Mouse (Mus musculus) kidney, embryonic 14.5 days (tissue): ENCODE results near the gene Slc39a11. TPM values are rescaled to one million over a fixed set of nuclear protein-coding genes. Genes with fewer than 3 reads are reported as not detected.

Experiments
- ATAC-seq: fragments of 200-750 bp; cut with Nextera tagmentation; 2 replicates; pipeline ENCODE4 v1.8.0; 2017; ENCODE audit warnings: moderate number of reproducible peaks, mild to moderate bottlenecking, moderate TSS enrichment, moderate library complexity; ENCODE audit not compliant: low FRiP score, low TSS enrichment
- H3K27ac ChIP-seq: fragments of 300-500 bp; sonication (generic); 2 replicates; pipeline ENCODE4 v1.5.1; 2014; ENCODE audit warnings: low read depth, mild to moderate bottlenecking, low read length, moderate library complexity, mixed read lengths
- H3K27me3 ChIP-seq: fragments of 300-500 bp; sonication (generic); 2 replicates; pipeline ENCODE4 v1.6.1; 2014; ENCODE audit warnings: mild to moderate bottlenecking, low read length; ENCODE audit not compliant: control insufficient read depth, insufficient read depth
- H3K36me3 ChIP-seq: fragments of 300-500 bp; sonication (generic); 2 replicates; pipeline ENCODE4 v1.6.1; 2014; ENCODE audit warnings: low read length, mixed read lengths; ENCODE audit not compliant: control insufficient read depth, insufficient read depth
- H3K4me1 ChIP-seq: fragments of 300-500 bp; sonication (generic); 2 replicates; pipeline ENCODE4 v1.6.1; 2014; ENCODE audit warnings: low read length, mixed read lengths; ENCODE audit not compliant: control insufficient read depth, insufficient read depth
- H3K4me2 ChIP-seq: fragments of 300-500 bp; sonication (generic); replicated peaks from 2 replicates; pipeline ENCODE4 v1.6.1; 2014; ENCODE audit warnings: low read depth, mild to moderate bottlenecking, low read length
- H3K4me3 ChIP-seq: fragments of 300-500 bp; sonication (generic); 2 replicates; pipeline ENCODE4 v1.5.1; 2014; ENCODE audit warnings: mild to moderate bottlenecking, low read length
- H3K9ac ChIP-seq: fragments of 300-500 bp; sonication (generic); 2 replicates; pipeline ENCODE4 v1.6.1; 2014; ENCODE audit warnings: low read depth, mild to moderate bottlenecking, low read length, moderate library complexity
- H3K9me3 ChIP-seq: fragments of 300-500 bp; sonication (generic); 2 replicates; pipeline ENCODE4 v1.6.1; 2016; ENCODE audit warnings: low read length; ENCODE audit not compliant: control insufficient read depth
- WGBS: fragments of 180-500 bp; shearing (Covaris S2); extraction: QIAGEN DNeasy Blood & Tissue Kit; methylation state at CpG from one replicate; pipeline ENCODE4 v1.1.7; 2014; 5-methylcytosine and 5-hydroxymethylcytosine counted together
- polyA plus RNA-seq: library from polyadenylated mRNA; unstranded; fragments of >200 nt; fragmentation: Nextera tagmentation; extraction: Ambion mirVana; gene quantifications from 2 replicates; pipeline ENCODE4 v1.2.1, GENCODE M21; 2014

The Slc39a11 gene
- polyA plus RNA-seq, 1 experiment from 2014 or later = 16.4 TPM

- H3K4me1 ChIP-seq = no peaks in the 10 kb centered on the region
- no peak overlapping the region for H3K4me2 ChIP-seq
- no peak overlapping the region for H3K27ac ChIP-seq
- 82% methylated on average over 14 of the region's 14 CpGs for WGBS
- H3K9me3 ChIP-seq = no peaks in the 10 kb centered on the region
- H3K4me3 ChIP-seq = no peak overlapping the region
- H3K27me3 ChIP-seq = no peaks in the 10 kb centered on the region
- H3K36me3 ChIP-seq = no peaks in the 10 kb centered on the region
- H3K9ac ChIP-seq = no peak overlapping the region
- no peak for ATAC-seq
Measured at GRCm38 (mm10) chr11:113207966-113208365, 441.9 kb downstream of the Slc39a11 start.

- no peaks in the 10 kb centered on the region for H3K27me3 ChIP-seq
- no peak for ATAC-seq
- H3K27ac ChIP-seq = no peak overlapping the region
- H3K36me3 ChIP-seq = no peaks in the 10 kb centered on the region
- H3K9me3 ChIP-seq = no peaks in the 10 kb centered on the region
- no peak overlapping the region for H3K4me3 ChIP-seq
- 65% methylated on average over 10 of the region's 10 CpGs for WGBS
- H3K4me2 ChIP-seq = no peak overlapping the region
- peaks cover 1% of the 10 kb centered on the region for H3K4me1 ChIP-seq
- H3K9ac ChIP-seq = no peak overlapping the region
Measured at GRCm38 (mm10) chr11:113206099-113206498, 443.8 kb downstream of the Slc39a11 start.

- ATAC-seq = no peak
- Histone ChIP-seq H3K4me2 (no peak overlapping the region), H3K4me1 (peaks cover 21% of the 10 kb centered on the region), H3K4me3 (no peak overlapping the region), H3K9ac (no peak overlapping the region), H3K36me3 (no peaks in the 10 kb centered on the region), H3K9me3 (no peaks in the 10 kb centered on the region), H3K27me3 (0 out of 2 replicates have a peak, but pooled peaks cover 2% of the 10 kb centered on the region), H3K27ac (no peak overlapping the region)
- WGBS = 91% methylated on average over 7 of the region's 7 CpGs
Measured at GRCm38 (mm10) chr11:113203008-113203407, 446.9 kb downstream of the Slc39a11 start.

- Histone ChIP-seq H3K9me3 (no peaks in the 10 kb centered on the region), H3K4me2 (peak overlapping the region; percentile 98), H3K27ac (peak overlapping the region; percentile 77), H3K36me3 (no peaks in the 10 kb centered on the region), H3K27me3 (0 out of 2 replicates have a peak, but pooled peaks cover 2% of the 10 kb centered on the region), H3K9ac (peak overlapping the region; percentile 70), H3K4me1 (peaks cover 24% of the 10 kb centered on the region), H3K4me3 (peak overlapping the region; percentile 66)
- ATAC-seq = peak; percentile 90
- WGBS = under 1% methylated on average over 42 of the region's 42 CpGs
Measured at GRCm38 (mm10) chr11:113201470-113201997, 448.3 kb downstream of the Slc39a11 start.

- Histone ChIP-seq H3K36me3 (no peaks in the 10 kb centered on the region), H3K27me3 (0 out of 2 replicates have a peak, but pooled peaks cover 2% of the 10 kb centered on the region), H3K9ac (peak overlapping the region; percentile 70), H3K9me3 (no peaks in the 10 kb centered on the region), H3K4me2 (peak overlapping the region; percentile 98), H3K27ac (no peak overlapping the region), H3K4me1 (peaks cover 24% of the 10 kb centered on the region), H3K4me3 (peak overlapping the region; percentile 66)
- no peak for ATAC-seq
- 13% methylated on average over 15 of the region's 15 CpGs for WGBS
Measured at GRCm38 (mm10) chr11:113200901-113201300, 449.0 kb downstream of the Slc39a11 start.

GRCm38 (mm10) chr11:113198586-113198985 is 451.3 kb downstream of the Slc39a11 start:
- H3K9ac ChIP-seq = no peak overlapping the region
- H3K36me3 ChIP-seq = no peaks in the 10 kb centered on the region
- 0 out of 2 replicates have a peak, but pooled peaks cover 2% of the 10 kb centered on the region for H3K27me3 ChIP-seq
- no peak overlapping the region; the same call in 1 of the 2 replicates for H3K4me2 ChIP-seq
- no peak overlapping the region for H3K4me3 ChIP-seq
- peaks cover 24% of the 10 kb centered on the region for H3K4me1 ChIP-seq
- no peaks in the 10 kb centered on the region for H3K9me3 ChIP-seq
- 78% methylated on average over 15 of the region's 15 CpGs for WGBS
- H3K27ac ChIP-seq = no peak overlapping the region
- no peak for ATAC-seq

- Histone ChIP-seq H3K27me3 (0 out of 2 replicates have a peak, but pooled peaks cover 2% of the 10 kb centered on the region), H3K4me2 (no peak overlapping the region), H3K9me3 (no peaks in the 10 kb centered on the region), H3K9ac (no peak overlapping the region), H3K4me1 (peaks cover 24% of the 10 kb centered on the region), H3K27ac (no peak overlapping the region), H3K4me3 (no peak overlapping the region), H3K36me3 (no peaks in the 10 kb centered on the region)
- 75% methylated on average over 8 of the region's 8 CpGs for WGBS
- no peak for ATAC-seq
Measured at GRCm38 (mm10) chr11:113197624-113198023, 452.3 kb downstream of the Slc39a11 start.

- peaks cover 30% of the 10 kb centered on the region for H3K4me1 ChIP-seq
- WGBS = 81% methylated on average over 19 of the region's 19 CpGs
- no peak for ATAC-seq
Measured at GRCm38 (mm10) chr11:113196234-113197007, 453.5 kb downstream of the Slc39a11 start.

More at GRCm38 (mm10) chr11:113196234-113197007, 453.5 kb downstream of the Slc39a11 start:
- no peak overlapping the region for H3K4me3 ChIP-seq
- no peak overlapping the region for H3K4me2 ChIP-seq
- no peaks in the 10 kb centered on the region for H3K36me3 ChIP-seq
- no peaks in the 10 kb centered on the region for H3K9me3 ChIP-seq
- 0 out of 2 replicates have a peak, but pooled peaks cover 2% of the 10 kb centered on the region for H3K27me3 ChIP-seq
- H3K27ac ChIP-seq = no peak overlapping the region
- H3K9ac ChIP-seq = no peak overlapping the region
